Mouse (Mus musculus): Measurements from ENCODE around the gene Myadml2.
A peak's percentile ranks its signal among the peaks of the same experiment; 100 is the strongest.

The Myadml2 gene

GRCm38 (mm10) chr11:120612763-120613162 is 35.2 kb downstream of the Myadml2 start:
- DNase-seq (ENCODE audit: low read depth, low spot score) = peak; percentile 64

- no peak for DNase-seq (ENCODE audit: low read depth, low spot score)
Measured at GRCm38 (mm10) chr11:120610477-120611046, 37.4 kb downstream of the Myadml2 start.

- peak; percentile 88 for DNase-seq (ENCODE audit: low read depth, low spot score)
Measured at GRCm38 (mm10) chr11:120609250-120609649, 38.7 kb downstream of the Myadml2 start.

- DNase-seq (ENCODE audit: low read depth, low spot score) = peak; percentile 41
Measured at GRCm38 (mm10) chr11:120608241-120609034, 39.5 kb downstream of the Myadml2 start, which contains the start of gene Npb. Gene Npb, plus strand, starts transcription at chr11:120608477.

- DNase-seq (ENCODE audit: low read depth, low spot score) = peak; percentile 50
Measured at GRCm38 (mm10) chr11:120606764-120607163, 41.2 kb downstream of the Myadml2 start.

GRCm38 (mm10) chr11:120605667-120606066 is 42.3 kb downstream of the Myadml2 start:
- DNase-seq (ENCODE audit: low read depth, low spot score) = no peak

- DNase-seq (ENCODE audit: low read depth, low spot score) = no peak
Measured at GRCm38 (mm10) chr11:120603545-120603944, 44.4 kb downstream of the Myadml2 start.

GRCm38 (mm10) chr11:120600716-120601115 is 47.2 kb downstream of the Myadml2 start:
- DNase-seq (ENCODE audit: low read depth, low spot score) = no peak

GRCm38 (mm10) chr11:120598990-120599549 is 48.9 kb downstream of the Myadml2 start:
- no peak for DNase-seq (ENCODE audit: low read depth, low spot score)

GRCm38 (mm10) chr11:120598283-120598989 is 49.5 kb downstream of the Myadml2 start, which contains the start of the genes Alyref and Anapc11:
Gene Alyref, minus strand, starts transcription at chr11:120598365.
Gene Anapc11, plus strand, starts transcription at chr11:120598421.
- peak; percentile 94 for DNase-seq (ENCODE audit: low read depth, low spot score)

- DNase-seq (ENCODE audit: low read depth, low spot score) = peak; percentile 58
Measured at GRCm38 (mm10) chr11:120597240-120598235, 50.4 kb downstream of the Myadml2 start.
